Mouse (Mus musculus) embryonic fibroblast, embryonic 13.5 days (primary cell): ENCODE data around the gene Saa4.

ENCODE experiments used
- CTCF ChIP-seq: IDR thresholded peaks from 2 replicates; pipeline ENCODE4 v1.5.1; 2011; ENCODE audit warnings: mild to moderate bottlenecking, control low read depth, low read length, moderate library complexity, borderline replicate concordance; ENCODE audit not compliant: insufficient read depth
- POLR2A ChIP-seq: IDR thresholded peaks from 2 replicates; pipeline ENCODE4 v1.6.1; 2011; ENCODE audit warnings: low read depth, mild to moderate bottlenecking, control low read depth, low read length, moderate library complexity

- no peak for TF ChIP-seq CTCF
- no peak for TF ChIP-seq POLR2A
Observed at GRCm38 (mm10) chr7:46761049-46761795, 28.8 kb upstream of the Saa4 start.
